Mouse (Mus musculus) gonadal fat pad, adult 2 months (tissue): ENCODE measurements at regions not wholly inside any gene's neighbourhood (a gene's known extent, or its start where the extent isn't known, plus 50 kb on each side); places are given as distances from the start of the nearest gene placed in this dataset.
A peak's percentile ranks its signal among the peaks of the same experiment; 100 is the strongest.
"Not testable (repeated sequence)": the region's sequence is repeated elsewhere in the genome, so short reads cannot be mapped to it uniquely, and the experiment has no call there.

ENCODE experiments used
- DNase-seq: peaks from one replicate; pipeline ENCODE4 v3.0.0-alpha.2; 2012; ENCODE audit warnings: low read depth

- DNase-seq = peak; percentile 19
These were observed 69.3 kb downstream of the Btg1 start for GRCm38 (mm10) chr10:96685991-96686601.

- DNase-seq = no peak
These were observed 70.0 kb downstream of the Btg1 start for GRCm38 (mm10) chr10:96686659-96687440.

- DNase-seq = no peak
These were observed 70.6 kb downstream of the Btg1 start for GRCm38 (mm10) chr10:96687441-96687772.

GRCm38 (mm10) chr10:96689976-96690867 lies 73.4 kb downstream of the Btg1 start:
- DNase-seq = no peak

- DNase-seq = no peak
These were observed 74.1 kb downstream of the Btg1 start for GRCm38 (mm10) chr10:96690868-96691302.

GRCm38 (mm10) chr10:96691319-96691870 lies 74.6 kb downstream of the Btg1 start:
- DNase-seq = no peak

GRCm38 (mm10) chr10:96692821-96693220 lies 76.0 kb downstream of the Btg1 start:
- no peak for DNase-seq

- no peak for DNase-seq
These were observed 77.0 kb downstream of the Btg1 start for GRCm38 (mm10) chr10:96693766-96694165.

- no peak for DNase-seq
These were observed 79.8 kb downstream of the Btg1 start for GRCm38 (mm10) chr10:96696571-96696970.

GRCm38 (mm10) chr10:96697781-96698180 lies 81.0 kb downstream of the Btg1 start:
- no peak for DNase-seq

- no peak for DNase-seq
These were observed 89.8 kb downstream of the Btg1 start for GRCm38 (mm10) chr10:96706656-96707055.

- no peak for DNase-seq
These were observed 91.7 kb downstream of the Btg1 start for GRCm38 (mm10) chr10:96708471-96708870.

GRCm38 (mm10) chr10:96709698-96710356 lies 93.0 kb downstream of the Btg1 start:
- no peak for DNase-seq

- no peak for DNase-seq
These were observed 95.2 kb downstream of the Btg1 start for GRCm38 (mm10) chr10:96711993-96712392.

GRCm38 (mm10) chr10:96714702-96715101 lies 97.9 kb downstream of the Btg1 start:
- DNase-seq = no peak

GRCm38 (mm10) chr10:96717281-96717680 lies 100.5 kb downstream of the Btg1 start:
- DNase-seq = no peak

- not testable (repeated sequence) for DNase-seq
These were observed 101.9 kb downstream of the Btg1 start for GRCm38 (mm10) chr10:96718706-96719105.

GRCm38 (mm10) chr10:96720281-96720711 lies 103.5 kb downstream of the Btg1 start:
- no peak for DNase-seq

GRCm38 (mm10) chr10:96720956-96721688 lies 104.3 kb downstream of the Btg1 start:
- no peak for DNase-seq

GRCm38 (mm10) chr10:96722491-96722890 lies 105.7 kb downstream of the Btg1 start:
- no peak for DNase-seq

- DNase-seq = no peak
These were observed 106.3 kb downstream of the Btg1 start for GRCm38 (mm10) chr10:96723071-96723470.
